Mouse (Mus musculus) urinary bladder, postnatal 10 days (tissue): ENCODE measurements around the gene Hist1h2ah.

ENCODE experiments used
- DNase-seq: peaks from one replicate; pipeline ENCODE4 v3.0.0; 2022; ENCODE audit warnings: low spot score

Gene Hist1h2ah

DNA sequence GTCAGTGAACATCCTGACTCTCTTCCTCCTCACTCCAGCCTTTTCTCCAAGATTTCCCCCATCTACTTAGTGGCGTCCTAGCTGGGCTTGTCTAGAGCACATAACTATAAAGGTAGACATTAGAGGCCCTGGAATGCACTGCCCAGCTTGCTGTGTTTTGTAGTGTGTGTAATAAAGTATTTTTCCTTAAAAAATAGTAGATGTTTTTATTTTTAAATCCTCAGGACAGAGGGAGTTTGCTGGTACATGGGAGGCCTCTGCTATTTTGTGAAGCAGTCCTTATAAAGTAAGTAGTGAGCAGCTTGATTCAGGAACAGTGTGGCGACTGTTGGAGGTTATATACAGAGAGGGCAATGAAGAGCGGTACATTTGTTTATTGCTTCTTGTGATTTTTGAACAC, 26.7 kb downstream of the Hist1h2ah start:
- no peak for DNase-seq

DNA sequence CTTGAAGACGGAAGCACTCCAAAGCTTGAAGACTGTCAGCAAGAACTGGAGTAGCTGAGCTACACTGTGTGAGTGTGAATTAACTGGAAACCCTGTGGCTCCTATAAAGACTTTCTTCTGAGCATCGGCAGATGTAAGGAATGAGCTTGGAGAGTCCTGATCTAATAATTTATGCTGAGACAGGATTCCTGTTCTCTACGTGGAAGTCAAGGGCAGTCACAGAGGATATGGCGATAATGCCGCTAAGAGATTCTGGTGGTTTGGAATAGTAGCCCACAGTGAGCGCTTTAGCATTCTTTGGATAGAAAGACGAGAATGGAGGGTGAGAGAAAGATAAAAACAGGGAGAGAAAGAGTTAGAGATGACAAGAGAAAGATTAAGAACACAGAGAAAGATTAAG, 27.5 kb downstream of the Hist1h2ah start:
- DNase-seq: no peak

DNA sequence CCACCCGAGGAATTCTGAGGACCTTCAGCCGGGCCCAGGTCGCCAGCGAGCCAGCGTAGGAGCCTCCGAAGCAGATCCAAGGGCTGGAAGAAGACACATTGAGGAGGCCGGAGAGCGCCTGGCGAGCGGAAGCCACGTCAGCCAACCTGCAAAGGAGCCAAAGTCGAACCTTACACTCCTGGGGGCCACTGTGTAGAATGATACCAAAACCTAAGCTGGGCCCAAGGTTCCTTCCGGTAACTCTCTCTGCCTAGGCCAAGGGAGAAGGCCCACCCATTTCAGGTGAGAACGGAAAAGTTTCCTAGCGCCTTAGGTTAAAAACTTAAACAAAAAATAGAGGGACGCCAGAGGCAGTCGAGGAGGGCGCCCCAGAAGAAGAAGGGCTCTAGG, 28.3 kb downstream of the Hist1h2ah start:
- DNase-seq: no peak

DNA sequence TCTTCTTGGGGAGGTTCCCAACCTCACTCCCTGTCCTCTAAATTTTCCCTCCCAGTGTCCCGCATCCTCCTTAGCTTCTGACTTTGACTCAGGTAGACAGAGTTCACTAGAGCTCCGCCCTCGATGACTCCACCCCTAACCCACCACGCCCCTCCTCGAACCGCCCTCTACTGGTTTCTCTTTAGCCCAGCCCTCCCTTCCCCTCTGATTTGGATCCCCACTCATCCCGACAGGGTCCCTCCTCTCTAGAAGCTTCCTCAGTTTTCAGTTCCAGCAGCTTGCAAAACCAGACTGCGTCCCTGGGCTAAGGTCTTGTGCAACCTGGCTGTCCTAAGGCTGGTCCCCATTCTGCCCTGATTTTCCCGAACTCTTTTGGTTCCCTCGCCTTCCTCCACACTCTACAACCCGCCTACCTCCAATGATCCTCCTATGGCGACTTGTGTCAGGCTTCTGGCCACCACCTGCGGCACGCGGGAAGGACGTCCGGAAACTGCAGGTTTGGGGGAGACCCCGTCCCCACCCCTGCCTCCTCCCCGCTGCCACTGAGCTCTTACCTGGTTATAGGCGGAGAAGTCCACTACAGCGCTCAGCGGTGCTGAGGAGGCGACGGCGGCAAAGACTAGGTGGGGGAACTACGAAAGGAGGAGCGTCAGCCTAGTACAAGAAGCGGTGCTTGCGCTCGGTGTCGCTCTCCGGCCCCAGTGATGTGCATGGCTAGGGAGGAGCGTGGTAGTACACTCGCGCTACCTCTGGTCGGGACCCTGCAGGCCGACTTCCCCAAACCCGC, 28.8 kb downstream of the Hist1h2ah start:
- no peak for DNase-seq

DNA sequence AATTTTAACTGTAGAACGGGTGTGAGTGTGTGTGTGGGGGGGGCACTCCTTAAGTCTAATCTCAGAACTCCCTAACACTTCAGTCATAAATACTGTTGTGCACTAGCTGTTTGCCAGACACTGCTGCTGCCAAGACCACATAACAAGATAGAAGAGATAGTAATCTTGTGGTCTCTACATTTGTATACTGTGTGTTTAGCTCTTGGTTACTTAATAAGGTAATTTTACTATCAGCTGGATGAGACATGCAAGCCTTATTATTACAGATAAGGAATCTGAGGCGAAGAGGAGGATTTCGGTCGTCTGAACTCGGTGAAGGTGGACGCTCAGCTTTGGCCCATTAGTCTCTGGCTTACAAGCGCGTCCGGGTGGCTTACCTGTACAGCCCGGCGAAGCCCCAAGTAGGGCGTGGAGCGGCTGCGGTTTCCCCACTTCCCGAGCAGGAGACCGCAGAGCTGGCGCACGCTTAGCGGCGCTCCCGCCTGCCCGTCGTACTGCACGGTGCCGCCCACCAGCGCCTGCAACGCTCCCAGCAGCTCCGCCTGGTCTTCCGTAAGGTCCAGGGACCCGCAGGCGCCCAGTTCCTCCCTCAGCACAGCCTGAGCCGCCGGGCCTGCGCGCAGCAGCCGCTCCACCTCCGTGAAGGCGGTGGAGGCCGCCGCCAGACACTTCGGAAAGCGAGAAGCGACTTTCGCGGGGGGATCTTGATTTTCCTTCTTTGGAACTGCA, 29.6 kb downstream of the Hist1h2ah start:
- no peak for DNase-seq

DNA sequence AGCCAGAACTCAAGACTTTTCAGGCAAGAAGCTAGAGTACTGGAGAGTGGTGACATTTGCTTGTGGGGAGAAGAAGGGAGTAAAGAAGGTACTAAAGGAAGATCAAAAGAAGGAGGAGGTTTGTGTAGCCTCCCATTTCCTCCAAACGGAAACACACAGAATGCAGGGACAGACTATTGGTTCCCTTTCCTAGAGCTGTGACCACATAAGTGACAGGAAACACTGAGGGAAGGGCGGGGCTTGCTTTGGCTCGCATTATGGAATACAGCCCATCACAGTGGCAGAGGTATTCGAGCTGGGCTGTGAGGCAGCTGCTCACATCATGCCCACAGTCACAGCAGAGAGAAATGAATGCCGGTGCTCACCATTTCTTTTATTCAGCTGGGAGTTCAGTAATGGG, 33.5 kb downstream of the Hist1h2ah start:
- no peak for DNase-seq

DNA sequence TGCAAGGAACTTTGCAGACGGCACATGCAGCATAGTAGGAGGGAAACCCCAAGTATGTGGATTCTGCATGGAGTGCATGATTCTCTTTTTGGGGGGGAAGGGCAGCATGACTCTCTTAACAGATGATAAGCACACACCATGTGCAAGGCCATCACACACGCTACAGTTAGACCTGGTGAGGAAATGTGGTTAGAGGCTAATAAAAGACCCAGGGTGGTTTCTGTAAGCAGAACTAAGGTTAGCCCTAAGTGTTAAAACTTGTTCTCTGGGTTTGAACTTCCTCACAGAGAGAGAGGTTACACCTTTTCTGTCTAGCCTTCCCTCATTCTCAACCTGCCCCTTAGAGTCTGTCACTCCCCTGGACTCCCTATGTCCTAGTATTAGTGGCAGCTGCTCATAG, 34.0 kb downstream of the Hist1h2ah start:
- no peak for DNase-seq

DNA sequence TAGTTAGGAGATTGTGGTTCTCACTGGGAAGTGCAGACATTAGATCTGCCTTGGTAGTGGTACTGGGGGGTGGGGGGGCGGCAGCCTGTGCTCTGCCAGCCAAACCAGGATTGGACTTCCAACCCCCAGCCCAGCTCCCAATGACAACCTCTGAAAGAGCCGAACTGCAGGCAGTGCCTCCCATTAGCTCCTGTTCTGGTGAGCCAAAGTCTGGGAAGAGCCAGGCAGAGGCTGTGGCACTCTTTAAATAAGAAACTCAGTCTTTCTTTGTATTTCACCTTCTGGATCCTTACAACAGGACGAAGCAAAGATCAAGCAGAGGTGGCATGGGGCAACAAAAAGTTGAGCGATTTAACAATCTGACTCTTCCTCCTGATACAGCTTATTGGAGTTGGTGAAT, 36.2 kb downstream of the Hist1h2ah start:
- no peak for DNase-seq

DNA sequence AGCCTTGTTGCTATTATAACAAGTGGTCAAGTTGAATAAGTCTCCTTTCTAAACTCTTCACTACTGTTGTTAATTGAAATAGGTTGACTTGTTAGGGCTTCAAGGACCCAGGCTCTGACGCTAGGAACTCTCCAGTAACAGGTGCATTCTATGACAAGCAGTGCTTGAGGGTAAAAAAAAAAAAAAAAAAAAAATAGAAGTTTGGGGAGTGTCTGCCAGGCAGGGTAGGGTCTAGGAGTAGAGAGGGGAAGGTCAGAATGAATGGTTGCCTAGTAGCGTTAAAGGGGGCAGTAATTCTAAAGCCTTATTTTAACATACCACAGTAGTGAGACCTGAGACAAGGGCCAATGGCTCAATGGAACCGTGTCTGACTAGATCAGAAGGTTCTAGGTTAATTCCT, 37.0 kb downstream of the Hist1h2ah start:
- no peak for DNase-seq

DNA sequence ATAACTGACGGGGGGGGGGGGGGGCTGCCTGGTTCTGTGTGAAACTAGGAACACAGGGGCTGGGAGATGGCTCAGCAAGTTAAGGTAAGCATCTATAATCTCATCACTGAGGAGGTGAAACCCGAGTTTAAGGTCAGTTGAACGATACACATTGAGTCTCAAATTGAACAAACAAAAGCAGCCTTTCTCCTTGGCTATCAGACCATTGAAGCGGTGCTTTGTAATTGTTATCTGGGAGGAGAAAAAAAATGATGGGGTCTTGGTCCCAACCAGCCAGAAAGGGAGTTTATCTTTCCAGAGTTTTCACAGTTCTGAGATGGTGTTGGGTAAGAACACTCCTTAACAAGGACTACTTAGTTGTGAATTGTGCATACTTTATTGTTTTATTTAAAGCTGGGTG, 37.5 kb downstream of the Hist1h2ah start:
- no peak for DNase-seq

DNA sequence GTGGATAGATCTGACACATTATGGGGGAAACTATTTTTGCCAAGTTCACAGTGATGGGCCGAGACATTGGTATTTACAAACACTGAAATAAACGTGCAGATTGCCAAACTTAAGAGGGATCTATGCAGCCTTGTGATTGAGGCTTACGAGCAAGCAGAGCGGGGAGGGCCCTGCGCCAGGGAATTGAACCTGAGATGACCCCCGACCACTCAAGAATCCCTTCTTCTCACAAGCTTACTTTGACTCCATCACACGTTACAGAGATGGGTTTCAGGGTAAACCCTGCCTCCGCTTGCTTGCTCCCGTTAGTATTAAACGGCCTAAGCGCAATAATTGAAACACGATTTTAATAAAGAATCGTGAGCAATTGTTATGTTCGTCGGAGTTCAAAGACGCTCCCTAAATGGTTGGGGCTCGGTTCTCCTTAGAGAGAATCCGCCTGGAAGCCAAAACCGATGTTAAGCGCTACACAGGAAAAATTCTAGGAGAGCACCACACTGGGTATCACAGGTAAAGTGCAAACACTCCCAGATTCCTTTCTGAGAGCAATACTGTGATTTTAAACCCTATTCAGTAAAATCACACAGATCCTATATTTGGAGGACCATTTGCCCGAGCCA, 38.1 kb downstream of the Hist1h2ah start:
- DNase-seq: no peak

DNA sequence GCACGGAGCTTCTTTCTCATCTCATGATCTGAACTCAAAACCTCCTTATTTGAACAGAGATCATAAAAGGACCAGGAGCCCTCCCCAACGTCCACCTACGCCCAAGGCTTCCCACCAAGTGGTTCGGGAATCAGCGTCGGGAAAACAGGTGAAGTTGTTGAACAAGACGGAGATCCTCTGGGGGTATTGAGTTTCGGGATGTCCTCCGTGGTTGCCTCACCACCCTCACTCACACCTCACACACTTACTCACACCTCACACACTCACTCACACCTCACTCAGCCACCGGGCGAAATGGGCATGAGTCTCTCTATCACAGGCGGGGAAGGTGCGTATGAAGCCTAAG, 38.6 kb downstream of the Hist1h2ah start:
- no peak for DNase-seq

DNA sequence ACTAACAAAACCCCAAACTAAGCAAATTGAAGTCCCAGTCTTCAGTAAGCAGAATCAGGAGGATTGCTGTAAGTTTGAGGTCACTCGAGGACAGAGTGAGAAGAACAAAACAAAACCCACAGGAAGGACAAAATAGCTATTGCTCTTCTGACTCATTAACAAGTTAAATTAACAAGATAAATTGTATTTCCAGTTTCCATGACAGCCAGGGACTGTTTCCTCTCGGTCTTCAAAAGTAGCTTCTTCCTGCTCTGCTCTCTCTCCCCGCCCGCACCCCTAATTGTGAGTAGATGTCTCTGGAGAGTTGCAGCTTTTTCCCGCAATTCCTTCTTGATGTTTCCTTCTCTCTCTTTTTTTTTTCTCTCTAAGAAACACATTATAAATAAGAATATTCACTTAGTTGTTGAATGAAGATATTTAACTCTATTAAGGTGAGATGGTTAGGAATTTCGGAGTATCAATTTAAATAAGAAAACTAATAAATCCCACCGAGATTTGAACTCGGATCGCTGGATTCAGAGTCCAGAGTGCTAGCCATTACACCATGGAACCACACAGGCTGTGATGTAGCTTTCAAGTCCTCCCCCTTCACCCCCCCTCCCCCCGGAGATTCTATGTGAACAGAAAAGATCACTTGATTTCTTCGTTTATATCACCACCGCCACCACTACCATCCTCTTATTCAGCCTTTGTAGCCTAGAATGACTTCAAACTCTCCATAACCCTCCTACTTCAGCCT, 39.1 kb downstream of the Hist1h2ah start:
- DNase-seq: no peak

DNA sequence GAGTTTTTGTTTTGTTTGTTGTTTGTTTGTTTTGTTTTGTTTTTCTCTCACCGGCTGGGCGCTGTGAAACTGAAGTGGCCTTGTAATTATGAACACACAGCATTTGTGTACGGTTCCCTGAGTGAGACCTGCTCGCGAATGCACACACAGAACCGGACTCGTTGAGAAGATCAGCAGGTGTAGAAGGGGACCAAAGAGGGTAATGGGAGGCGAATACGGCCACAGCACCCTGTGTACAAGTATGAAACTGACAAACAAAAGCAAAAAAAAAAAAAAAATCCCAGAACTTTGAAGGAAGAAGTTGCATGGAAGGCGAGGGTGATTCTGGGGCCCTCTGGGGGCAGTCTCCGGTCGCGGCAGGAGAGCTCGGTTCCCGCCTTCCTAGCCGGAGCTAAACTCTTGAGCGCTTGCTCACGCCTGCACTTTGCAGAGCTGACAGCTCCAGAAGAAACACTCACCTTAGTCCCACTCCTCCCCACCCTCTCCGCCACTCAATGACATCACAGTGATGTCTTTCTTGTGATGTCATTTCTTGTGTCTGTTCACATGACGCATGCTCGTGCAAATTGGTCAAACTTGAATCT, 39.9 kb downstream of the Hist1h2ah start:
- DNase-seq: no peak

DNA sequence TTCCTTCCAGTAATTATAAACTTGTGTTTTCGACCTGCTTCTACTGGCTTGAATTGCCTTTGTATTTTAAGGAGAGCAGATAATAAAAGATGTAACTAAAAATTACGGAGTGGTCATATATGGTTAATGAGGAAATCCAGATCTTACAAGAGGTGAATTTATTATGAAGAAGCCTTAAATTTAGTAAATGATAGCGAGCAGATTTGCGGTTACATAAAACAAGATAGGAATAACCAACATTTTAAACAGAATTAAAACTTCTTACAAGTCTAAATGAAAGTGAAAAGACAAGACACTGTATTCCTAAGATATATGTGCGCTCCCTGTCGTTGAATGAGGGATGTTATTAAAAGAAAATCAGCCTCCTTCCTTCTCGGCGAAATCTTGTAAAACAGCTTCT, 40.5 kb downstream of the Hist1h2ah start:
- no peak for DNase-seq

DNA sequence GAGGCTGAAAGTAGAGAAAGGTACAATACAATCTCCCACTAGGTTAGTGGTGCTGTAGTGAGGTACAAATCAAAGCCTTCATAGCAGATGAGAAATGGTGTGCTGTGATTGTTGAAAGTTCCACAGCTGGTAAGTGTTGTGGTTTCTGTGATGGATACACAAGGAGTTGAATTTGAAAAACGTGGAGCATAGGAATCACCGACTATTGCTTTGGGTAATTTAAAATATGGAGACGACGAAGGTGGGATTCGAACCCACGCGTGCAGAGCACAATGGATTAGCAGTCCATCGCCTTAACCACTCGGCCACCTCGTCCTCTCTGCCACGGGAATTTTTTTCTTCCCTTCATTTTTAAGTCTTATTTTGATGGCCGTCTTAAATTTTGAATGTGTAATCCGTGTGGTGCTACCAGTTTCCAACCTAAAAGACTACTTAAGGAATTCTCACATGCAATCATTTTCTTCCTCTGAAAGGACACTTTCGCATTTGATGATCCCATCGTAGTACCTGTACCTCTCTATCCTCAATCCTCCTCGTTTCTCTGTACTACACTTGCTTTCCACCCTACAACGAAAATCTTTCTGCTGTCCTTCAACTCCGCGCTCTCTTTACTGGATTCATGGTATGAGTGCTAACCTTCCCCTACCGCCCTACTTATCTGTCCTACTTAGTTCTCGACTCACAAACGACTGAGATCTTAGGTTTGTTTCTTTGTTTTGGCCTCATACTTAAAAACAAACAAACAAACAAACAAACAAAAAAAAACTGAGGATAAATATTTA, 41.2 kb downstream of the Hist1h2ah start:
- no peak for DNase-seq

DNA sequence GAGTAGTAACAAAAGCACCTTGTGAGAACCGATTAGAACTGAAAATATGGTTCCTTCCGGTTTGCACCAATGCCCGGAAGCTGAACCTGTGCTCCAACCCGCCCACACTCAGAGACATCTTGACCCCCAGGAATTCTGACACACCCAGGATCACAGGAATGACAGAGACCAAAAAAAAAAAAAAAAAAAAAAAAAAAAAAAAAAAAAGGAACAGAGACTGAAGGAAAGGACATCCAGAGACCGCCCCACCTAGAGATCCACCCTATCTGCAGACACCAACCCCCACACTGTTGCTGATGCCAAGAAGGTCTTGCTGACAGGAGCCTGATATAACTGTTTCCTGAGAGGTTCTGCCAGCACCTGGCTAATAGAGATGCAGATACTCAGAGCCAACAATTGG, 42.8 kb downstream of the Hist1h2ah start:
- DNase-seq: no peak
